Mouse (Mus musculus) bone marrow, adult 2 months (tissue): ENCODE data around the gene Chn1.

Experiments used
- CTCF ChIP-seq: fragments of 200-500 bp; IDR thresholded peaks from 2 replicates; pipeline ENCODE4 v1.5.1; 2011; ENCODE audit warnings: low read length, control low read depth; ENCODE audit not compliant: control insufficient read depth, insufficient read depth
- POLR2A ChIP-seq: fragments of 200-500 bp; IDR thresholded peaks from 2 replicates; pipeline ENCODE4 v1.6.1; 2011; ENCODE audit warnings: low read depth, mild to moderate bottlenecking, control low read depth, low read length, borderline replicate concordance; ENCODE audit not compliant: control insufficient read depth

DNA sequence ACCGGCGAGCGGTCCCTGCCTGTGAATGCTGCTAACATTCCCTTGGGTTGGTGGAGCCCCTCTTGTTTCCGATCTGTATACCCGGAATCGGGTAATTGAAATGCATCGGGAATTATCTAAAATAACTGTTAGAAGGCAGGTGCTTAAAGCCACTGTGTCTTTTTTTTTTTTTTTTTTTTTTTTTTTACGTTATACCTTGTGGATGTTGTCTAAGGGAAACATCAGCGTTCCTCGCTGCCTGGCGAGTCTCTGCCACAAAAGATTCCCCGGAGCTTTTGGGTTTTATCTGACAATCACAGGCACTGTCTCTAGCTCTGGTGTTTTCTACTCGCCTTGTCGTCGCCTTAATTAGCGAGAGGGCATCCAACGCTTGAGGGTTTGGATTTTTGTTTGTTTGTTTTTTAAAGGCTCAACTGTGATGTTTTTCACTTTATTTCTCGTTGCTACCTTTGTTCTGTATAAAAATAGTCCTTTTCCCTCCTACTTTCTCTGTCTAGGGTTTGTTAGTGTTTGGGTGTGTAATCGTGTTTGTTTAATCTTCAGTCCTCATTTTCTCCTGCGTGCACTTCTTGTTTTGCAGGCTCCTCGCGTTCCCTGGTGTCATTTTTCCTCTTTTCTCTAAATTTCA is 651 bp upstream of the Chn1 start:
- TF ChIP-seq CTCF = no peak
- no peak for TF ChIP-seq POLR2A
